Mouse (Mus musculus) midbrain, postnatal 0 days (tissue): ENCODE data around the gene Gm49403. TPM values are rescaled to one million over a fixed set of nuclear protein-coding genes. Genes with fewer than 3 reads are reported as not detected.

ENCODE experiments used
- ATAC-seq: fragments of 200-750 bp; cut with Nextera tagmentation; 2 replicates; pipeline ENCODE4 v1.8.0; 2017; ENCODE audit warnings: moderate number of reproducible peaks, mild to moderate bottlenecking, moderate TSS enrichment, moderate library complexity; ENCODE audit not compliant: low FRiP score
- DNase-seq: peaks from one replicate; pipeline ENCODE4 v3.0.0-alpha.2; 2015; ENCODE audit warnings: low spot score
- H3K27ac ChIP-seq: fragments of 300-500 bp; sonication (generic); 2 replicates; pipeline ENCODE4 v1.5.1; 2014; ENCODE audit warnings: low read depth, mild to moderate bottlenecking, low read length, mixed read lengths
- H3K27me3 ChIP-seq: fragments of 300-500 bp; sonication (generic); 2 replicates; pipeline ENCODE4 v1.6.1; 2014; ENCODE audit warnings: low read length, control low read depth, mixed read lengths; ENCODE audit not compliant: insufficient read depth
- H3K36me3 ChIP-seq: fragments of 300-500 bp; sonication (generic); 2 replicates; pipeline ENCODE4 v1.6.1; 2014; ENCODE audit warnings: low read length, control low read depth, mixed read lengths; ENCODE audit not compliant: insufficient read depth
- H3K4me1 ChIP-seq: fragments of 300-500 bp; sonication (generic); 2 replicates; pipeline ENCODE4 v1.6.1; 2014; ENCODE audit warnings: mild to moderate bottlenecking, control low read depth, antibody characterized with exemption, low read length, mixed read lengths; ENCODE audit not compliant: insufficient read depth
- H3K4me2 ChIP-seq: fragments of 300-500 bp; sonication (generic); 2 replicates; pipeline ENCODE4 v1.6.1; 2014; ENCODE audit warnings: low read depth, mild to moderate bottlenecking, low read length, mixed read lengths; ENCODE audit not compliant: poor library complexity, severe bottlenecking
- H3K4me3 ChIP-seq: fragments of 300-500 bp; sonication (generic); 2 replicates; pipeline ENCODE4 v1.5.1; 2014; ENCODE audit warnings: low read depth, mild to moderate bottlenecking, low read length, moderate library complexity
- H3K9ac ChIP-seq: fragments of 300-500 bp; sonication (generic); replicated peaks from 2 replicates; pipeline ENCODE4 v1.6.1; 2014; ENCODE audit warnings: mild to moderate bottlenecking, low read length, moderate library complexity, mixed read lengths; ENCODE audit not compliant: poor library complexity, severe bottlenecking
- H3K9me3 ChIP-seq: fragments of 300-500 bp; sonication (generic); 2 replicates; pipeline ENCODE4 v1.6.1; 2016; ENCODE audit warnings: low read length, control low read depth
- CTCF ChIP-seq: IDR thresholded peaks from 2 replicates; pipeline ENCODE4 v1.5.1; 2016; ENCODE audit warnings: antibody characterized with exemption, mild to moderate bottlenecking
- WGBS: fragments of 180-500 bp; shearing (Covaris S2); extraction: QIAGEN DNeasy Blood & Tissue Kit; methylation state at CpG from one replicate; pipeline ENCODE4 v1.1.7; 2014; 5-methylcytosine and 5-hydroxymethylcytosine counted together
- polyA plus RNA-seq: library from polyadenylated mRNA; unstranded; fragments of >200 nt; fragmentation: Nextera tagmentation; extraction: Ambion mirVana; gene quantifications from 2 replicates; pipeline ENCODE4 v1.2.1, GENCODE M21; 2015
- total RNA-seq: library from RNA; depleted of rRNA; stranded (reverse); fragments of >200 nt; gene quantifications from 2 replicates; pipeline ENCODE4 v1.2.3, GENCODE M21; 2014

Gm49403 gene
- total and polyA plus RNA-seq, 2 experiments from 2014 or later: not detected

GRCm38 (mm10) chr19:8880311-8881033 is 3.3 kb upstream of the Gm49403 start, which contains the start of gene Uqcc3:
TSS of gene Uqcc3 (minus strand) at chr19:8880923.
- TF ChIP-seq CTCF: no peak
- peak within 1 kb of the TSS; percentile 67 for H3K4me3 ChIP-seq
- H3K4me1 ChIP-seq: no peaks in the 10 kb centered on the region
- peaks cover 8% of the 10 kb centered on the region; the same call in 1 of the 2 replicates for H3K36me3 ChIP-seq
- peak within 1 kb of the TSS; percentile 79 for H3K9ac ChIP-seq
- H3K9me3 ChIP-seq: no peaks in the 10 kb centered on the region
- peak within 1 kb of the TSS; percentile 83 for H3K27ac ChIP-seq
- DNase-seq (peak; percentile 94), ATAC-seq (peak; percentile 96)
- H3K4me2 ChIP-seq: peak within 1 kb of the TSS; percentile 74
- no peaks in the 10 kb centered on the region for H3K27me3 ChIP-seq
- under 1% methylated on average over 42 of the region's 42 CpGs for WGBS

DNA sequence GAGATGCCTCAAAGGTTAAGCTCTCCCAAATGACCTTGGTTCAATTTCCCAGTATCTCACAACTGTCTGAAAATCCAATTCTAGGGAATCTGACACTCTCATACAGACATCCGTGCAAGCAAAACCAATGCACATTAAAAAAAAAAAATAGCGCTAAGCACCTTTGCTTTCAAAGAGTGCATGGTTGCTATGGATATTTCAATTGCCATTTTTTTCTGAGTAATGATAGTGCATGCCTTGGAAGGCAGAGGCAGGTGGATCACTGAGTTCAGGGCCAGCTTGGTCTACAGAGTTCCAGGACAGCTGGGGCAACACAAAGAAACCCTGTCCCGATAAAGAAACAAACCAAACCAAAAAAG is 2.7 kb upstream of the Gm49403 start:
- ATAC-seq (no peak), DNase-seq (no peak)
- peak overlapping the region; percentile 67 for H3K4me3 ChIP-seq
- no peak for TF ChIP-seq CTCF
- no peaks in the 10 kb centered on the region for H3K27me3 ChIP-seq
- peak overlapping the region; percentile 74 for H3K4me2 ChIP-seq
- WGBS: 10% methylated on average over 3 of the region's 3 CpGs
- H3K27ac ChIP-seq: no peak overlapping the region
- H3K9me3 ChIP-seq: no peaks in the 10 kb centered on the region
- no peaks in the 10 kb centered on the region for H3K4me1 ChIP-seq
- peak overlapping the region; percentile 79 for H3K9ac ChIP-seq
- 0 out of 2 replicates have a peak, but pooled peaks cover 5% of the 10 kb centered on the region for H3K36me3 ChIP-seq

DNA sequence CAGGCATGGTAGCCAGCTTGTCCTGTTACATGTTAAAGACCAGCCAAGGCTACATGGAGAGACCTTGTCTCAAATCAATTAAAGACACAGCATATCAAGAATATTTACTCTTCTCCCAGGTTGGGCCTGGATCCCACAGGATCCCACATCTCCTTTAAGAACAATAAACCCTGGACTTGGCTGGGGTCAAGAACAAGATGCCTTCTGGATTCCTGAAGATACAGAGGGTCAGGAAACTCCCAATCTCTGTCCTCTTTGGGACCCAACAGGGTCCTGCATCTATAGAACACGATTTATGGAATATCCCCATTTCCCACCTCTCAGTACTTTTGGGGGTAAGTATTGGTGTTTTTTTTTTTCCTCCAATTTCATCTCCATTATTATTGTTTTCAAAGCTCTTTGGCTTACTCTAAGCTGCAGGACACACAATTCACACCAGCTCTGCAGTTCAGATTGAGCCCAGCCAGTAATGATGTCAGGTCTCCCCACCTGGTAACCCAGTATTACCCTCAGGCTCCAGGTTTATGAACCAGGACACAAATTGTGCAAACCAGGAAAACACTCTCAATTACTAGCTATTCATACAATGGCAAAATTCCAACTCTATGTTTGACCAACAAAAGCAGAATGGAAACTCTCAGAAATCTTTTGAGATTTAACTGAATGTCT is 3.3 kb downstream of the Gm49403 start:
- no peak overlapping the region for H3K4me2 ChIP-seq
- no peak overlapping the region for H3K27ac ChIP-seq
- no peak for ATAC-seq

GRCm38 (mm10) chr19:8887585-8888463 is 4.1 kb downstream of the Gm49403 start:
- H3K9ac ChIP-seq: peak overlapping the region; percentile 70
- peak overlapping the region; percentile 55; the same call in 1 of the 2 replicates for H3K27ac ChIP-seq
- TF ChIP-seq CTCF: no peak
- H3K4me2 ChIP-seq: peak overlapping the region; percentile 59
- H3K36me3 ChIP-seq: no peaks in the 10 kb centered on the region
- WGBS: 16% methylated on average over 19 of the region's 19 CpGs
- no peaks in the 10 kb centered on the region for H3K9me3 ChIP-seq
- ATAC-seq: no peak
- DNase-seq: no peak
- peak overlapping the region; percentile 52 for H3K4me3 ChIP-seq
- peaks cover 4% of the 10 kb centered on the region for H3K4me1 ChIP-seq
- no peaks in the 10 kb centered on the region for H3K27me3 ChIP-seq

More for the DNA sequence above, 3.3 kb downstream of the Gm49403 start:
- H3K4me3 ChIP-seq: no peak overlapping the region
- peaks cover 4% of the 10 kb centered on the region for H3K4me1 ChIP-seq
- H3K9me3 ChIP-seq: no peaks in the 10 kb centered on the region
- DNase-seq: no peak
- 62% methylated on average over 1 of the region's 1 CpGs for WGBS
- H3K27me3 ChIP-seq: no peaks in the 10 kb centered on the region
- no peaks in the 10 kb centered on the region for H3K36me3 ChIP-seq
- no peak overlapping the region for H3K9ac ChIP-seq
- TF ChIP-seq CTCF: no peak

DNA sequence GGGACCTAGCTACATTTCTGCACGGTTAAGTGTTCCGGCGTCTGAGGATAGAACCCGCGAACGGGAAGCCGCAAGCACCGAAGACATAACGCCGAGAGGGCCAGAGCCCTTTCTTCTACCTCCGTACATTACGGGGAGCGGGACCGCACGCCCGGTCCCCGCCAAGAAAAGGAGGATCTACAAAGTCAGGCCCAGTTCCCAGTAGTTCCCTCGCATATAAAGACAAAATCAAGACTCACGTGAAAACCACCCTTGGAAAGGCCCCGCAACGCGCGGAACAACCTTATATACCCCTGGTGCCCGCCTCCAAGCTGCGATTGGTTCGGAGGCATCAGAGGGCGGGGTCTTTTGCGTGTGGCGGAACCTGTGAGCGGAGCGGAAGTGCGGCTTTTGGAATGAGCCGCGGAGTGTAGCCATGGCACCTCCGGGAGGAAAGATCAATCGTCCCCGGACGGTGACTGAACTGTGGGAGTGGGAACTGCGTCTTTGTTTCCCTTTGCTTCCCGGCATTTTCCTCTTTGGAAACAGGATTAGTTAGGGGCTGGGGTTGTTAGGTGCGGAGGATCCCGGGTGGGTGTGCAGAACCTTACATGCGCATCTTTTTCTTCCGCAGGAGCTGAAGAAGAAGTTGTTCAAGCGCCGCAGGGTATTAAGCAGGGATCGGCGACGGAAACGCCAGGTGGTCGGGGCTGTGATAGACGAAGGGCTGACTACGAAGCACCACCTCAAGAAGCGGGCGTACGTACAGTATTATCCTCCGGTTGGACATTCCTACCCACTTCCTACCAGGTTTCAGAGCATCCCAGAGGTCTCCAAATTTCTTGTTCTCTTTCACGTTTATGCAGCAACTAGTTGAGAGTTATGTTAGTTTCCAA is 5.0 kb downstream of the Gm49403 start, which contains the start of the genes 1810009A15Rik and Gm49416:
TSS of gene 1810009A15Rik (plus strand) at position 343 of the 875 bp plus-strand sequence.
TSS of gene Gm49416 (plus strand) at position 416 of the 875 bp plus-strand sequence.
- peak within 1 kb of the TSS; percentile 70 for H3K9ac ChIP-seq
- DNase-seq: peak; percentile 98
- H3K9me3 ChIP-seq: no peaks in the 10 kb centered on the region
- peak within 1 kb of the TSS; percentile 59 for H3K4me2 ChIP-seq
- under 1% methylated on average over 58 of the region's 58 CpGs for WGBS
- no peaks in the 10 kb centered on the region for H3K36me3 ChIP-seq
- ATAC-seq: peak; percentile 95
- H3K27ac ChIP-seq: peak within 1 kb of the TSS; percentile 77
- TF ChIP-seq CTCF: no peak
- H3K4me1 ChIP-seq: peaks cover 4% of the 10 kb centered on the region
- no peaks in the 10 kb centered on the region for H3K27me3 ChIP-seq
- H3K4me3 ChIP-seq: peak within 1 kb of the TSS; percentile 52
